Mouse (Mus musculus) embryonic fibroblast, embryonic 13.5 days (primary cell): ENCODE data around the gene Kdsr.

ENCODE experiments used
- CTCF ChIP-seq: IDR thresholded peaks from 2 replicates; pipeline ENCODE4 v1.5.1; 2011; ENCODE audit warnings: mild to moderate bottlenecking, control low read depth, low read length, moderate library complexity, borderline replicate concordance; ENCODE audit not compliant: insufficient read depth
- POLR2A ChIP-seq: IDR thresholded peaks from 2 replicates; pipeline ENCODE4 v1.6.1; 2011; ENCODE audit warnings: low read depth, mild to moderate bottlenecking, control low read depth, low read length, moderate library complexity

GRCm38 (mm10) chr1:106739810-106740209, 19.7 kb downstream of the Kdsr start:
- TF ChIP-seq POLR2A (no peak), CTCF (no peak)
